Mouse (Mus musculus) lung, adult 2 months (tissue): ENCODE results near the gene Pprc1.

ENCODE experiments used
- CTCF ChIP-seq: fragments of 200-500 bp; IDR thresholded peaks from 2 replicates; pipeline ENCODE4 v1.5.1; 2011; ENCODE audit warnings: mild to moderate bottlenecking, low read length, control low read depth; ENCODE audit not compliant: insufficient read depth
- POLR2A ChIP-seq: fragments of 200-500 bp; IDR thresholded peaks from 2 replicates; pipeline ENCODE4 v1.6.1; 2011; ENCODE audit warnings: low read depth, mild to moderate bottlenecking, control low read depth, low read length, borderline replicate concordance; ENCODE audit errors: extremely low read depth

- TF ChIP-seq POLR2A (no peak), CTCF (no peak)
These were observed 51.7 kb downstream of the Pprc1 start for GRCm38 (mm10) chr19:46096396-46096795.
